ENCODE assay signal across 9 mouse cellular contexts in the genomic region with DNA sequence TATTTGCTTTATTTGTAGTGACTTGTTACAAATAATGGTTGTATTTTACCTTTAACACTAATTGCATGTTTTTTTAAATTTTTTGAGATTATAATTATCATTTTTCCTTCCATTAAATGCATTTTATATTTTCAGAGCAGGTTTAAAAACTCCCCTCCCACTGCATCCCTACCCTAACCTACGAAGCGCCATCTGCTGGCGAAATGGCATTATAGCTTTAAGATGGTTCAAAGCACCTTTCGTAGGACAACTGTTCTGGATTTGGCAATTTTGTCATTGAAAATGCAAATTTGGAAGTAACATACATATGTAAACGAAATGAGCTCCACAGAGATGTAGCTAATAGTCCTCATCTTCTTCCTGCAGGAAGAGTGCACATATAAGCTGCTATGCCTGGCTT. TPM values are rescaled to one million over a fixed set of nuclear protein-coding genes. Genes with fewer than 3 reads are reported as not detected.
A peak's percentile ranks its signal among the peaks of the same experiment; 100 is the strongest.
DNase-seq lines count a peak whose midpoint lies in the region; ATAC-seq and TF ChIP-seq lines count a peak whose summit lies in the region.
"Had no signal": no experiment of that assay in that cellular context is flagged by ENCODE, and none has a peak within 500 bp of the region (broad histone marks: within the 10 kb centered on the region; RNA-seq: fewer than 3 reads in every experiment).

No protein-coding gene starts in this region.

- H3K27ac ChIP-seq in hindbrain, embryonic 11.5 days (ENCODE audit: low read depth, low read length): no peak overlapping the region
- H3K27ac ChIP-seq in hindbrain, embryonic 12.5 days: no peak overlapping the region
- H3K27ac ChIP-seq in hindbrain, postnatal 0 days: no peak overlapping the region
- H3K27ac ChIP-seq: limb, embryonic 12.5 days had no signal

- TF ChIP-seq CTCF in hindbrain, postnatal 0 days (IDR thresholded peaks at IDR 0.05; ENCODE audit: low read depth): peak; percentile 86

- ATAC-seq in hindbrain, embryonic 11.5 days (ENCODE audit: low FRiP score): no peak
- ATAC-seq in hindbrain, embryonic 12.5 days (ENCODE audit: low FRiP score): no peak
- ATAC-seq in hindbrain, postnatal 0 days: no peak
- peak; percentile 69; the same call in 1 of the 2 replicates for ATAC-seq in megakaryocyte-erythroid progenitor cell, adult 5-6 weeks (replicated peaks; ENCODE audit: low FRiP score, low TSS enrichment, poor library complexity, severe bottlenecking)

- no peaks in the 10 kb centered on the region for H3K36me3 ChIP-seq in hindbrain, embryonic 11.5 days (ENCODE audit: control insufficient read depth, insufficient read depth, low read length)
- H3K36me3 ChIP-seq in hindbrain, embryonic 12.5 days: no peaks in the 10 kb centered on the region
- H3K36me3 ChIP-seq in hindbrain, postnatal 0 days (ENCODE audit: insufficient read depth, low read length): no peaks in the 10 kb centered on the region
- H3K36me3 ChIP-seq: limb, embryonic 12.5 days had no signal

- H3K4me1 ChIP-seq in hindbrain, embryonic 11.5 days (replicated peaks; ENCODE audit: control insufficient read depth, insufficient read depth, low read length): no peaks in the 10 kb centered on the region
- H3K4me1 ChIP-seq in hindbrain, embryonic 12.5 days: no peaks in the 10 kb centered on the region
- H3K4me1 ChIP-seq in hindbrain, postnatal 0 days (ENCODE audit: insufficient read depth, low read length): no peaks in the 10 kb centered on the region
- H3K4me1 ChIP-seq: limb, embryonic 12.5 days had no signal

- H3K27me3 ChIP-seq in hindbrain, embryonic 11.5 days (ENCODE audit: control insufficient read depth, insufficient read depth, low read length): no peaks in the 10 kb centered on the region
- no peaks in the 10 kb centered on the region for H3K27me3 ChIP-seq in hindbrain, embryonic 12.5 days
- H3K27me3 ChIP-seq in hindbrain, postnatal 0 days (ENCODE audit: insufficient read depth, low read length): no peaks in the 10 kb centered on the region
- H3K27me3 ChIP-seq: limb, embryonic 12.5 days had no signal

- no peak overlapping the region for H3K9ac ChIP-seq in hindbrain, embryonic 11.5 days (ENCODE audit: low read depth, low read length)
- H3K9ac ChIP-seq in hindbrain, embryonic 12.5 days: no peak overlapping the region
- H3K9ac ChIP-seq in hindbrain, postnatal 0 days (replicated peaks; ENCODE audit: low read length): no peak overlapping the region
- H3K9ac ChIP-seq: limb, embryonic 12.5 days had no signal

- no peaks in the 10 kb centered on the region for H3K9me3 ChIP-seq in hindbrain, embryonic 11.5 days (ENCODE audit: control insufficient read depth, low read length)
- no peaks in the 10 kb centered on the region for H3K9me3 ChIP-seq in hindbrain, embryonic 12.5 days (replicated peaks)
- H3K9me3 ChIP-seq in hindbrain, postnatal 0 days (ENCODE audit: low read length): no peaks in the 10 kb centered on the region
- H3K9me3 ChIP-seq: limb, embryonic 12.5 days had no signal

- H3K4me2 ChIP-seq in hindbrain, embryonic 11.5 days (replicated peaks; ENCODE audit: low read depth, low read length): no peak overlapping the region
- no peak overlapping the region for H3K4me2 ChIP-seq in hindbrain, embryonic 12.5 days (replicated peaks)
- H3K4me2 ChIP-seq in hindbrain, postnatal 0 days (ENCODE audit: low read depth, low read length): no peak overlapping the region
- H3K4me2 ChIP-seq: limb, embryonic 12.5 days had no signal

- 9% methylated on average over 5 of the region's 5 CpGs for WGBS in hindbrain, embryonic 11.5 days
- WGBS in hindbrain, embryonic 12.5 days: 12% methylated on average over 5 of the region's 5 CpGs
- WGBS in hindbrain, postnatal 0 days: 8% methylated on average over 5 of the region's 5 CpGs

- H3K4me3 ChIP-seq in hindbrain, embryonic 11.5 days (ENCODE audit: low read depth, low read length): no peak overlapping the region
- H3K4me3 ChIP-seq in hindbrain, embryonic 12.5 days: no peak overlapping the region
- H3K4me3 ChIP-seq in hindbrain, postnatal 0 days (ENCODE audit: low read length): no peak overlapping the region
- H3K4me3 ChIP-seq: limb, embryonic 12.5 days had no signal

- peak; percentile 80 for DNase-seq in hindbrain, embryonic 11.5 days (ENCODE audit: low spot score)
- DNase-seq in urinary bladder, postnatal 14 days (ENCODE audit: low spot score): peak; percentile 53
- no peak for DNase-seq in urinary bladder, postnatal 10 days (ENCODE audit: low spot score)
- peak; percentile 14 for DNase-seq in brain, embryonic 18.5 days (ENCODE audit: low read depth, low spot score)
- DNase-seq in hindbrain, postnatal 0 days (ENCODE audit: low spot score): peak; percentile 81
- DNase-seq in urinary bladder, adult 18-20 months (ENCODE audit: low spot score in 2 of 2): no peak

RNA-seq across cellular contexts. Expression of a gene that starts 5.9 kb away (rescaled TPM):
- 51.2 and 67.2 TPM in 2 replicates for polyA plus RNA-seq in hindbrain, embryonic 11.5 days (2014; fragmentation: Nextera tagmentation; extraction: Ambion mirVana)
- 48.9 and 56.1 TPM in 2 replicates for polyA plus RNA-seq in hindbrain, embryonic 12.5 days (2016; fragmentation: Nextera tagmentation; extraction: Ambion mirVana)
- 4.4 and 8.1 TPM in 2 replicates for total RNA-seq in hindbrain, postnatal 0 days (2014; rRNA removed)
- 45.0 and 50.7 TPM in 2 replicates for polyA plus RNA-seq in hindbrain, postnatal 0 days (2015; fragmentation: Nextera tagmentation; extraction: Ambion mirVana)
- total RNA-seq in megakaryocyte-erythroid progenitor cell, adult 5-6 weeks (2014; fragmentation: Nextera tagmentation): 25.7 and 27.0 TPM in 2 replicates
- total RNA-seq in megakaryocyte-erythroid progenitor cell, adult 5-6 weeks (2017): 24.6 and 30.2 TPM in 2 replicates

RNA-seq across cellular contexts. Expression of a gene that starts 18.6 kb away (rescaled TPM):
- 55.0 and 55.2 TPM in 2 replicates for polyA plus RNA-seq in hindbrain, embryonic 11.5 days (2014; fragmentation: Nextera tagmentation; extraction: Ambion mirVana)
- polyA plus RNA-seq in hindbrain, embryonic 12.5 days (2016; fragmentation: Nextera tagmentation; extraction: Ambion mirVana): 63.3 and 69.0 TPM in 2 replicates
- 41.4 and 49.1 TPM in 2 replicates for total RNA-seq in hindbrain, postnatal 0 days (2014; rRNA removed)
- polyA plus RNA-seq in hindbrain, postnatal 0 days (2015; fragmentation: Nextera tagmentation; extraction: Ambion mirVana): 39.7 and 42.3 TPM in 2 replicates
- total RNA-seq in megakaryocyte-erythroid progenitor cell, adult 5-6 weeks (2014; fragmentation: Nextera tagmentation): 28.4 and 45.4 TPM in 2 replicates
- 21.4 and 55.9 TPM in 2 replicates for total RNA-seq in megakaryocyte-erythroid progenitor cell, adult 5-6 weeks (2017)

RNA-seq across cellular contexts. Expression of a gene that starts 19.1 kb away (rescaled TPM):
- polyA plus RNA-seq in hindbrain, embryonic 11.5 days (2014; fragmentation: Nextera tagmentation; extraction: Ambion mirVana): not detected in 2 replicates
- not detected in 2 replicates for polyA plus RNA-seq in hindbrain, embryonic 12.5 days (2016; fragmentation: Nextera tagmentation; extraction: Ambion mirVana)
- total RNA-seq in hindbrain, postnatal 0 days (2014; rRNA removed): not detected in 2 replicates
- polyA plus RNA-seq in hindbrain, postnatal 0 days (2015; fragmentation: Nextera tagmentation; extraction: Ambion mirVana): not detected in 2 replicates
- total RNA-seq in megakaryocyte-erythroid progenitor cell, adult 5-6 weeks (2014; fragmentation: Nextera tagmentation): not detected in 2 replicates
- not detected in 2 replicates for total RNA-seq in megakaryocyte-erythroid progenitor cell, adult 5-6 weeks (2017)
- polyA plus RNA-seq: limb, embryonic 12.5 days had no signal

RNA-seq across cellular contexts. Expression of a gene that starts 39.2 kb away (rescaled TPM):
- 0.12 TPM in 1 of 2 replicates, not detected in the other for polyA plus RNA-seq in hindbrain, embryonic 11.5 days (2014; fragmentation: Nextera tagmentation; extraction: Ambion mirVana)
- polyA plus RNA-seq in hindbrain, embryonic 12.5 days (2016; fragmentation: Nextera tagmentation; extraction: Ambion mirVana): 0.18 TPM in 1 of 2 replicates, not detected in the other
- total RNA-seq in hindbrain, postnatal 0 days (2014; rRNA removed): not detected in 2 replicates
- polyA plus RNA-seq in hindbrain, postnatal 0 days (2015; fragmentation: Nextera tagmentation; extraction: Ambion mirVana): 0.10 and 0.18 TPM in 2 replicates
- not detected in 2 replicates for total RNA-seq in megakaryocyte-erythroid progenitor cell, adult 5-6 weeks (2014; fragmentation: Nextera tagmentation)
- total RNA-seq in megakaryocyte-erythroid progenitor cell, adult 5-6 weeks (2017): not detected in 2 replicates
- polyA plus RNA-seq: limb, embryonic 12.5 days had no signal

Comparison
In these comparisons a context has a peak if more than half of its experiments do, and no peak if none do; other contexts are left out.
1. DNase-seq: peak in hindbrain, embryonic 11.5 days (single experiment), urinary bladder, postnatal 14 days (single experiment), brain, embryonic 18.5 days (single experiment) and hindbrain, postnatal 0 days (single experiment); none in urinary bladder, postnatal 10 days (single experiment) and urinary bladder, adult 18-20 months (0 of 2).